Mouse (Mus musculus) 3134 (cell line): ENCODE results near the gene Gm20683.
A peak's percentile ranks its signal among the peaks of the same experiment; 100 is the strongest.

Source experiments
- DNase-seq: peaks from one replicate; pipeline ENCODE4 v3.0.0-alpha.2; 2011; ENCODE audit warnings: low spot score; ENCODE audit not compliant: insufficient read length; ENCODE audit errors: extremely low read depth

Gene Gm20683

DNA sequence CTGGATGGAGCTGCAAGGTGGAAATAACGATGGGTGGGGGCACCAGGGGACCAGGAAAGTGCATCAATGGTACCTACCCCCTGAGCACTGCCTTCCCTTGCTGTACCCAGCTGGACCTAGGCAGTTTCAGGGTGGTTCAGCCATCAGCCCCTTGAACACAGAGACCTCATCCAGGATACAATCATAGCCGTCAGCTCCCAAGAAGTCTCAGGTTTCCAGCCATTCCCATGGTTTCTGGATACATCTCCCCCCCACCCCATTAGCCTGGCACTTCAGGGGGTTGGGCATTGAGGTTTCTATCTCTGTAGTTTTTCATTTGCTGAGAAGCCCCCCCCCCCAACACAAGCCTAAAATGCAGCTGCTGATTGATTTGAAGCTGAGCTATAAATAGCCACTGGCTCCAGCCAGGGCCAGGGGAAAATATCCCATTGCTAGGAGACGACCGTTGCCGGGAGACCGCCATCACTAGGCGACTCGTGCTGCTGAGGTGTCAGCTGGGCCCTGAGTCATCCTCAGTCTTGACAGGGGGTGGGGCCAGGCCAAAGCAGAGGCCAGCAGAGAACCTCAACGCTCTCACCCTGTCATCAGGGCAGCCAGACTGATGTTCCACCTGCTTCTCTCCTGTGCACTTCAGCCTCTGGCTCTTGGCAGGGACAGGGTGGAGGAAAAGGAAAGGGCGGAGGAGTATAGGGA, 38.6 kb downstream of the Gm20683 start:
- DNase-seq = peak; percentile 76

- DNase-seq = no peak
These were observed 40.5 kb downstream of the Gm20683 start for GRCm38 (mm10) chr17:25801029-25801428.

GRCm38 (mm10) chr17:25796951-25797369, 44.6 kb downstream of the Gm20683 start, which contains the start of gene Metrn:
TSS of gene Metrn (minus strand) at chr17:25797136.
- peak; percentile 79 for DNase-seq

DNA sequence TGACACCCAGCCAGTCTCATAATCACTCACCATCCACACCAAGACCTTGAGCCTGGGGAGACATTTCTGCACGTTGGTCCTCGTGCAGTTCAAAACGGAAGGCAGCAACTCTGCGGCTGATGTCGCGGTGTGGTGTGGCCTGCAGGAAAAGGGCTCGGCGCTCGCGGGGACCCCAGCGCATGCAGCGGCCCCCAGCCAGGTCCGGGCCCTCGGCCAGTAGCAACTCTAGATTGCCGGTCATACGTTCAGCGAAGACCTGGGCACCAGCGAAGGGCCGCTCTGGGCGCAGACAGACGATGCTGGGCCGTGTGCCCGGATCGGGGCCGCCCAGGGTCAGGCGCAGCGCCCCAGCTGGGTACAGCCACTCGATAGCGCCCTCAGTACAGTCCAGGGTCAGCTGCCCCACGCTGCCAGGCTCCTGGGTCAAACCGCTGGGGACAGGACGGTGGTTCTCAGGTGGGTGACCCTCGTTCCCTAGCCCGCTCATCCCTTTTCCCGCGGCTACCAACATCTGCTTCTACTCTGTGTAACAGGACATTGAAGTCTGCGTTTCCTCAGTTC, 45.3 kb downstream of the Gm20683 start:
- DNase-seq = peak; percentile 57

DNA sequence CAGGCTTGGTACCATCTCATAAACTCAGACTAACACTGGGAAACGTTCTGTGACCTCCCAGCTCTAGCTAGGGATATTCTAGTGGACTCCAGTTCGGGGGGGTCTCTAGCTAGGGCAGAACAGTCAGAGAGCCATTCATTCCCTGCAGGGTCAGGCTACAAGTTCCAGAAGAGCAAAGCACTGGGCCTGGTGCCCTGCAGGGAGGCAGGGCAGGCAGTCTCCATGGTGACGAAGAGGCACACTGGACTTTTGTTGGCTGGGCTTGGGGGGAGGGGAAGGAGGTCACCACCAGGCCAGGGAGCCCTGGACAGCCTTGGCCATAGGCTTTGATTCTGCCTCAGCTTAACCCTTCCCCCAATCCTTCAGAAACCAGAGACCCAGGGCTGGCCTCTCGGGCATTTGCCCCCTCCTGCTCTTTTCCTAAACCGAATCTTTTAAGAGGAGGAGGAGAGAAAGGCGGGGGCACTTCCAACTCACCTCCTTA, 45.9 kb downstream of the Gm20683 start, which contains the start of gene AC134908.4:
AC134908.4 (minus strand) TSS at position 51 of the 484 bp plus-strand sequence.
- peak; percentile 51 for DNase-seq

- DNase-seq = no peak
These were observed 46.6 kb downstream of the Gm20683 start for GRCm38 (mm10) chr17:25794998-25795397.

- DNase-seq = no peak
These were observed 47.4 kb downstream of the Gm20683 start for GRCm38 (mm10) chr17:25794197-25794596.

- DNase-seq = peak; percentile 72
These were observed 48.9 kb downstream of the Gm20683 start, which contains the start of gene Fam173a for GRCm38 (mm10) chr17:25792615-25793014. TSS of gene Fam173a (minus strand) at chr17:25792901.

GRCm38 (mm10) chr17:25791843-25792527, 49.6 kb downstream of the Gm20683 start:
- peak; percentile 89 for DNase-seq

- no peak for DNase-seq
These were observed 50.2 kb downstream of the Gm20683 start for GRCm38 (mm10) chr17:25791320-25791842.

GRCm38 (mm10) chr17:25786781-25787504, 54.6 kb downstream of the Gm20683 start:
- DNase-seq = no peak

DNA sequence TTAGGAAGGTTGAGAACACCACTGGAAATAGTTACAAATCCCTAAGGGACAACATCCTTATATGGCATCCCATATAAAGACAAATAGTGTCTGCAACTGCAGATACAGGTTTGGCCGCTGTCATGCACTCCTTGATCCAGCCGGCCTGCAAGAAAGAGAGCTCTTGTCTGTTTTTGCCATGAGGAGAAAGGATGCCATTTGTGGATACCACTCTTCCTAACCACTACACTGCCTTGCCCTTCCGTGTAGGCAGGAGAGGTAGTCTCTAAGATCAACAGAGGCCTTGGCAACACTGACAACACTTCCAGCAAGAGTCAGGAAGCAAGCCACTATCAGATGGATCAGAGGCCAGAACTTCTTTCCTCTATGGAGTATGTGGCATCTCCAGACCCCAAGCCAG, 55.3 kb downstream of the Gm20683 start, which contains the start of gene Ccdc78:
Ccdc78 (plus strand) TSS at position 301 of the 400 bp plus-strand sequence.
- no peak for DNase-seq

GRCm38 (mm10) chr17:25785281-25785745, 56.2 kb downstream of the Gm20683 start, which contains the start of gene Haghl:
TSS of gene Haghl (minus strand) at chr17:25785673.
- peak; percentile 92 for DNase-seq
